Mouse (Mus musculus) CD4-positive, CD25-positive, alpha-beta regulatory T cell, adult 2 months (primary cell): ENCODE results near the gene Myt1l.
A peak's percentile ranks its signal among the peaks of the same experiment; 100 is the strongest.

Experiments
- DNase-seq: peaks from one replicate; pipeline ENCODE4 v3.0.0-alpha.2; 2012; ENCODE audit warnings: low read depth, low spot score

The Myt1l gene

DNA sequence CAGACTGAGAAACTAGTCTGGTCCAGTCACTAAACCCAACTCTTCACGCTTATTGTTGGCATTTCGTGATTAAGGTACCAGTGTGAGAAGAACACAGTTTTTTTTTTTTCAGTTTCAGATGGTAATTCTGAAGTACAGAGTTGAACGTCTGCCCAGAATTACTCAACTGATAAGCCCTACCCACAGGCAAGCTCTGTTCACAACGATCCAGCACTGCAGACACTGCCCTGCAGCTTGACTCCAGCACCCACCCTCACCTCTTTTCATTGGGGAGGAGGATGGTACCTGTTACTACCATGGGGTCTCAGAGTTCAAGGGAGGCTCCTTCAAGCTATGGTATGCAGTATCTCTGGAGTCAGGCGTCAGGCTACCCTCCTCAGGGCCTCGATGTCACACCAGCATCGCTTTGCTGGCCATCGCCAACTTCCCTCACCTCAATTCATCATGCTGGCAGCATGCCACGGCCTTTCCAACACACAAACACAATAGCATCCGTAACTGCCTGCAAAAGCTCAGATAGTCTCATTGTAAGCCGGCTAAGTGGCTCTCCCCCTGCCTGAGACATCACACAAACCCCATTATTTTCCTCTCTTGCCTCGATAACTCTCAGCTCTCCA lies 281.5 kb downstream of the Myt1l start:
- DNase-seq = no peak

DNA sequence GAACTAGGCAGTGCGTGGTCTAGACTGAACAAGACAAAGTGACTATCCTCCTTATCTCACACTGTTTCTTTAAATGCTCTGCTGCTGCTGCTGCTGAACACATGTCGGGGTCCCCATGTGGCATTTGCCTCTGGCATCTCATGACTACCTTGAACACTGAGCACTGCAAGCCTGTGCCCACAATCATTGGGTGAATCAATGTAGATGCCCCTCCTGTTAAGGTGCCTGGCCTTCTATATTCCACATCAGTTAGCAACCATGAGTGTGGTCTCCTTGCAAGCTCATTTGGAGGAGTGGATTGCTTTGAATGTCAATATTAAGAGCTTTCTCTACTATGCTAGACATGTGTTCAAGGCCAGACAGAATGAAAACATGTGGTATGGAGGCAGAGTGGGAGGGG lies 287.3 kb downstream of the Myt1l start:
- DNase-seq = no peak

DNA sequence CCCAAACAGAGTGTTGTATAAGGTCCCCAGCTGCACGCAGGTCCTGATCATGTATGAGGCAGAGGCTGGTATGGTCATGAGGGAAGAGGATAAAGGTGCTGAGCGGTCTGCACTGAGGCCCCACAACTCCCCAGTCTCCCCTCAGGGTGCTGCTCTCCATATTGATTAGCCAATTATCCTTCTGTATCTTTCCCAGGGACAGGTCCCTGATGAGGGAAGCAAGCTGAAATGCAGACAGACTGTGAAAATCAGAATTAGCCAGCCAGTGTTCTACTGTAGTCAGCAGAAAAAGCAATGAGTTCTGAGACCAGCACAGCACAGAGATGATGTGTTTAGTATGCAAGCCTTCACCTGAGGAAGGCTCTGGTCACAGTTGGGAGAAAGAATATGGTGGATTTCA lies 287.9 kb downstream of the Myt1l start:
- DNase-seq = no peak

DNA sequence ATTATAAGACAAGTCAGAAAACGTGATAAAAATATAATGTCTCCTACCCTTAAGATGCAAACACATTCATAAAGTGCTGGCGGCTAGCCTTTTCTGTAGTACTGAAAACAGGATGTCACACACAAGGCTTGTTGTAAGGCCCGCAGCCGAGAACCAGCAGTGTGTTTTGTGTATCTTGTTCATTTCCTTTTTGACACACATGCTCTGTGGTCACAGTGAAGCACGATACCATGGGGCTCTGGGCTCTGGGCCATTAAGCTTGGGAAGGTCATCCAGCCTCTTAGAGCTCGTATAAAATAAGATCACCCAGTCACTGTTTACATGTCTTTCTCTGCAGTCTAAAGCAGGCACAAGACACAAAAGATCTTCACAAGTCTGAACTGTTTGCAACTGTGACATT lies 288.6 kb downstream of the Myt1l start:
- no peak for DNase-seq

DNA sequence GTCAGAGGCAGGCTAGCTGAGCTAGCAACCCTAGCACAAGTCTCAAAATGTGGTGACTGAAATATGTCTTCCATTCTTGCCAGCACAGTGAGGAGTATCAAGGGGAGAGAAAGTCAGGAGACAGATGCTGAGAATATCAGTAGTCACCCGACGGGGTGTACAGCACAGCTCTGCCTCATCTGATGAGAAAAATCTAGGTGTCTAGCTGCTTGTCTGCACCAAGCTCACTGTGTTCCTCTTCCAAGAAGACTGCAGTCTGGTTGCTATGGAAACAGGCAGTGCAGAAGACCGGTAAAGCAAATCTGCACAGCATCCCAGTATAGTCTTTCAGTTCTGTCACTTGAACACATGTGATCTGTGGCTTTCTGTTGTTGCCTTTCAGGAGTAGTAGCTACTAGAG lies 294.0 kb downstream of the Myt1l start:
- no peak for DNase-seq

DNA sequence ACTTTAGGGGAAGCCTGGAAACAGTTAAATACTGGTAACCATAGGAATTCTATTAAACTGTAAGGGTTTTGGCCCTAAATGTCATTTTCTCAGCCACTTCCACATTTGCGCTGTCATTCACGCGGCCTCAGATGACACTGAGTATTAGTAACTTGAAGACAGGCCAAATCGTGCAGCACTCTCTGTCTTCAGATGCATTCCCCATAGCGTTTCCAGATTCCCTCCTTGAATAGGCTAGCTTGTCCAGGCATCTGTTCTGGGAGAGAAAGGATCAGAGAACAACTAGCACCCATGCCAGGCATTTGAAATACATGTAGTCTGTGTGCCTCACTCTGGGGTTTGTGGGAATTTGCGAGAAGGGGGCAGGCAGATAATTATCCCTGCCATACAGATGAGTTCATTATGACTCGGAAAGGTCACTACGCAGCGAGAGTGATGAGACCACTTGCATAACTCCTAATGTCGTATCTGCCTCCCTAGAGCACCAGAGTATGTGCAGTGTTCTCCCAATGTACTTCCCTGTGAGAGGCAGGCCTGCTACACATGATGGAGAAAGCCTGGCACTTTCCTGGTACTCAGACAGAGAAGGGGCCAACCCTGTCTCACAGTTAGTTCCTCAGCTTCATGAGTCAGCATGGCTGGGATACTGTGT lies 295.7 kb downstream of the Myt1l start:
- no peak for DNase-seq

DNA sequence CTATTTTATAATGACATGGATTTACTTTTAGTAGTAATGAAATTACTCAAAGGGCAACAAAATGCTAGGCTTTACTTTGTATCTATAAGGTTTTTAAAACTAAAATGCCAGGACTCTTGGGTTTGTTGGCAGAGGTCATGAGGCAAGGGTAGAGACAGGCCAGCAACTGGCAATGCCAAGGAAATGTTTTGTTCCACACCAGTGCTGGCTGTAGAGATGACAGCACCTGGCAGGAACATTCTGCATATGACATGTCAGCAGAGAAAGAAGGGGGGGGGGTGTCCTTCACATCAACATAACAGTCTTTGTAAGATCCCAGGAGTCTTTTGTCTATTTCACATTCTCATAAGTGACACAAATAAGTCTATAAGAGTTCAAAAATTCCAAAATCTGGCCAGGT lies 302.4 kb downstream of the Myt1l start:
- DNase-seq = no peak

DNA sequence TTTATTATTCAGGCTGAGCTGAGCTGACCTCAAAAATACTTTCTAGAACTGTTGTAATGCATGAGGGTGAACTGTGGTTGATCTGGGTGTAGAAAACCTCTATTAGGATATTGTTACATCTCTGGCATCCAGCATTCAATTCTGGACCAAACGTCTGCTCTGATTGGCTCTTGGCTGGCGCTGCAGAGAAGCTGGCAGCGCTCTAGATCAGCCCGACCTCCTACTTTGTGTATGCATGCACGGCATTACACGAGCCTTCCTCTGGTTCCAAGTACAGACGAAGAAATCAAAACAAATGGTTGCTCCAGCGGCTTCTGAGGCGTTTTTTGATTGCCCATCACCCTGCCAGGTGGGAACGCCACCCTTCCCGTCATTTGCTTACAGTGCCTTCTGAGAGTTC lies 303.2 kb downstream of the Myt1l start:
- no peak for DNase-seq

DNA sequence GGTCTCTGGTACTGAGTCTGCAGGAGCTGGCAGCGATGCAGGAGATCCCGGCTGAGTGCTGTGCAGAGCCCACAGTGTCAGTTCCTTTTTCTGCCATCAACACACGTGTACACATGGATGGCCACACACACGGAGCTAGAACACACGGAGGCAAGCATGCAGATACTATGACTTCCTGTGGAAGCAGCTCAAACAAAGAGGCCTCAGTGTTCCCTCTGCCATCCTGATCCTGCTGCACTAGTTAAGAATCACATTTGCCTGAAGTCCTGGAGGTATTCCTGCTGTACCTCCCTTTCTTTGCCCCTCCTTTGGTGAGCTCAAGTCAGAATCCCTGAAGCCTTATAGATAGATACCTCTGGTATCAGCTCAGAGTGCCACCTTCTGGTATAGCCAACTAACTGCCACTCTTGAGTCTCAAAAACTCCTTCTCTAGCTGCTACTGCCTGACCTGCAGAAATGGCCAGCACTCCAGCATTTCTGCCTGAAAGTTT lies 309.2 kb downstream of the Myt1l start:
- no peak for DNase-seq

DNA sequence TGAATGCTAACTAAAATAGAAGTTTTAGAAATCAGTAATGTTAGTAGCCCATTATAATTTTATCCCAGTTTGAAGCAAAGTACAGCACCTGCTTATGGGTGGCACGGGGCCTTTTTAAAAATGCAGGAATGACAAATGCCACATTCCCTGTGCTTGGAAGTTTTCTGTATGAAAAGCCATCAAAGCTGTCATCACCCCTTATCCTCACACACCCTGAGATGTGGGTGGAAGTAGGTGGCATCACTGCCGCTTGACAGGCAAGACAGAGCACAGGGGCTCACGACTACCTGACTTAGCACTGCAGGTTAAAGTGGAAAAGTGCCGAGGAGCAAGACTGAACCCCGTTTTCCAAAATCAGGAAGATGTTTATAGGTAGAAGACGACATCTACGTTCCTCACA lies 310.2 kb downstream of the Myt1l start:
- no peak for DNase-seq

DNA sequence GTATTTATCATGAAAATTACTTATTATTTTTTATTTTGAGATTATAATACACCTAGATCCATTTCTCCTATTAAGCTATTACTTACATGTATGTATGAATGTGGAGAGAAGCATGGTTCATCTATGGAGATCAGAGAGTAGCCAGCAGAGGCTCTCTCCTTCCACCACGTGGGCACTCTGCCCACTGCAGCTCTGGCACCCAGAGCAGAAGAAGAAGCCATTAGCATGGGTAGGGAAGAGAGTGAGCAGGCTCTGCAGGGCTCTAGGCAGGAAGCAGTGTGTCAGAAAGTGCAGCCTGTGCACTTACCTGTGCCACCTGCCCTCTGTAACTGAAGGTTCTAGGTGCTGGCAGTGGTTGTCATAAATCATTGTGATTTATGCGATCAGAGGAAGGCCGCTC lies 321.8 kb downstream of the Myt1l start:
- no peak for DNase-seq

DNA sequence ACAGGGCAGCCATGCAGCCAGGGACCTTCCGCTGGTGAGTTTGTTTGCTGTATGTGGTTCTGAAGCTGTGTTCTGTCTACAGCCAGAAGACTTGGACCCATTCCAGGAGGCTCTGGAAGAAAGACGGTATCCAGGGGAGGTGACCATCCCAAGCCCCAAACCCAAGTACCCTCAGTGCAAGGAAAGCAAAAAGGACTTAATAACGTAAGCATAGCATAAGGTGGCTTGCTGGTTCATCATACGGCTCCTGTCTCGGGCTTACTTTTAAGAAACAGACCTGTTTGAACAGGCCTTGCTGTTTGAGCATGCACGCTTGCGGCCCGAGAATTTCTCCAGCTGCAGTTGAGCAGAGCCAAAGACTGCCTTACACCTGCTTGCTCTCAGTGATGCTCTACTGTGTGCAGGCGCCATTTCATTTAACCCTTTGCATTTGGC lies 326.0 kb downstream of the Myt1l start:
- no peak for DNase-seq

DNA sequence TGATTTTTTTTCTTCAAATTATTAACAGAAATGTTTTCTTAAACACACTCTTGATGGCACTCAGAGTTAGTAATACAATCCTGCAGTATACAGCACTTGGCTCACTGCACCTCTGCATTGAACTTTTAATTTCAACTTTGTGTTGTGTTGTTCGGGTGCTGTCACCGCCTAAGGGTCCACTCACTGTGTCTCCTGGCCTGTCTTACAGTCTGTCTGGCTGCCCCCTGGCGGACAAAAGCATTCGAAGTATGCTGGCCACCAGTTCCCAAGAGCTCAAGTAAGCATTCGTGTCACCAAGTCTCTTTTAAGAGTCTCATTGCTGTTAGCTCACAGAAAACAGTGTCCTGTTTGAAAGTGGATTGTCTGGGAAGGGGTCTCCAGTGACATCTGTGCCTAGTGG lies 326.8 kb downstream of the Myt1l start:
- DNase-seq = peak; percentile 3

DNA sequence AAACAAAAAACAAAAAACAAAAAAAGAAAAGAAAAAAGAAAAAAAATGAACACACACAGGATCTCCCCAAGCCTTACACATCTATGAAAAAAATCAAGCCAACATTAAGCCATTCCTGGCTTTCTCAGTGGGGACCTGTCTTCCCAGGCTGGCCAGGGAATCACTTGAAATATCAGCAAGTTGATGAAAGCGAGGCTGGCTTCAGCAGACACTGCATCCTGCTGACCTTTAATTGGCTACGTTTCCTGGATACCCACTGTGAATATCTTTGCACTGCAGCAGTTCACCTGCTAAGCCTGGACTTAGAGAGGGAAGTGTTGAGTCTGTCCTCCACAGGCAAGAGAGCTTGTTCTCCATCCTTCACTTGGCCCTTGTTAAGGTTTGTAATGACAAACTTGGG lies 332.8 kb downstream of the Myt1l start:
- DNase-seq = no peak

DNA sequence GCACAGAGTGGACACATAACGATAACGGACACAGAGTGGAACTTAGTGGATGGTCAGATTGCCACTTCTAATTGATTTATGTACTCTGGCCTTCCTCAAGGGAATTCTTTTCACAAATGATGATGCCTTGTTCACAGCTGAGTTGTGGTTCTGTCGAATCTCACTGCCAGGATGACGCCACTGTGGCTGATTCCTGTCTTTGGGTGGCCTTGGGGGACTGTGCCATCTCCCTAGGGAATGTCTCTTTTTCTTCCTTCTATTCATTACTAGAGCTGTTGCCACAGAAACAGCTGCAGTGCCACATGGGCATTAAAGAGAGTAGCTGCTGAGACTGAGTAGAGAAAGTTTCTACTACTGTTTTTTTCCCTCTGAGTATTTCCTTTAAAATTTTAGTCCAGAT lies 340.1 kb downstream of the Myt1l start:
- DNase-seq = no peak

DNA sequence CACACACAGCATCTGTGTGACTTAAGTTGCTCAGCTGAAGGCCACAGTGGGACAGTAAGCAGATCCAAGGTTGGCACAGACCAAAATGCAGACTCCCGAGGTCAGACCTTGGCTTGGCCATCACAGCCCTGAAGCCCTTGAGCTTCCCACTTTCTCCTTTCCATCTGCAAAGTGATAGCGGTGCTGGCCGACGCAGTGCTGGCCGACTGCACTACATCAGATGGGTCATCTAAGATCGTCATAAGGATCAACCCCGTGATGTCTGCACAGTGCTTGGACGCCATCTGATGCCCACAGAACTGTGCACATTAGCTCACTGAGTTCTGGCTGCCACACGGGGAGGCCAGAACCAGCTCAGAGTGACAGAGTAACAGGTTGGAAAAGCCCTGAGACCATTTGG lies 340.6 kb downstream of the Myt1l start:
- no peak for DNase-seq

DNA sequence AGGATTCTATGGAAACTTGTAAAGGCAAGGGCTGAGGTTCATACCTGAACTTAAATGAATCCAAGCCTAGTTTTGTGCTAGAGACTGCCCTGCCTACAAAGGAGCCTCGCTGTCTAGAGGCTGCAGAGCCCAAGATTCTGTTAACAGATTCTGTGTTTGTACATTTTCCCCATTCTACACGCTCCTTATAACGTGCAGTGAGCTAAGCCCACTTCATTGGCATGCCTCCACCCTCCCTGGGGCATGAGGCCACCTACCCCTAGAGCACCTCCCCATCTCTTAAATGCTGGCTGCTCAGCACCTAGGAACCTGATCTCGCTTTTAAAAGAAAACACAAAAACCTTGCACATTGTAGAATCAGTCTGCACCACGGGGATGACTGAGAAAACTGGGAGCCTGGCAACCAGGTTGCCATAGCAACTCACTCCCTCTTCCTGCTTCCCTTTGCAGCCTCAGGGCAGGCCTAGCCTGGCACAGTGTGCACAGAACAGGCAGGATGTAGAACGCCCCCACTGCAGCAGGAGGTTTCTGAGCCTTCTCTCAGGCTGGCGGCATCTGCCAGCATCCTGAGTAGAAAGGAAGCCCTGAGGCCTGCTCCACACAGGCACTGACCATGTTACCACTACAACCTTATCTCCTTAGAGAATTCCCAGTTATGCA lies 344.1 kb downstream of the Myt1l start:
- no peak for DNase-seq

DNA sequence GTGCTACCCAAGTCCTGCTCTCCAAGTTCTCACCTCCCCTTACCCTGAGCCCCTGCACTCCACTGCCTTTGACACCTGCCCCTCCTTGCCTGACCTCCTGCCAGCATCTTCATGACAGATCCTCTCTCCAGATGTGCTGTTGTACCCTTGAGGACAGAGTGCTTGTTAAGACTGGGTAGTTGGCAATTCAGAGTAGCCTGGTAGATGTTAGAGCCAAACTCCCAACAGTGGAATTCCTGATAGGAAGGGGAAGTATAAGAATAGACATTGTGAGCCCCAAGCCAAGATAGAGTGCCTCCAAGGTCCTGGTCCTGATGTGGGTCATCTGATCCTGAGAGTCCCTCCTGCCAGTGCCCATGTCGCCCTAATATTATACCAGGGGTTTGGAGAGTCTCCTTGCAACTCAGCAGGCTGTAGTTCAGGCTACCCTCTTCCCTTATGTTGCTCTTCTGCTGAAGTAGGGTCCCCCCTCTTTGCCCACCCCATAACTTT lies 345.1 kb downstream of the Myt1l start:
- DNase-seq = no peak

DNA sequence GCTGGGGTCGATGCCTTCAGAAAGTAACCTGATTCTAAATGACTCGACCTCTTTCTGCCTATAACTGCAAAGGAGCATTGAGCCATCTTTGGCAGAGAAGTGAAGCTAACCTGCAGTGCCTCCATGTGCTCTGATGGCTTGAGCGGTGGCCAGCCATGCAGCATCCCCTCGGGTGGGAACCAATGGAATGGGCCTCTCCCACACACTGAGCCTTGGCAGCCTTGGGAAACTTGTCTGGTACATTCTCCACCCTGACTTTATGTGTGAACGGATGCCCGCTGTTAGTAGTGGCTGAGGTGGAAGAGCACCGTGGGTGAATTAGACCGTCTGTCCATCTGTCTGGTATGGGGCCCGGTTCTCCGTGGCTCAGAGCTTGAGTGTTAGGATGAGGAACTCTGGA lies 349.8 kb downstream of the Myt1l start:
- no peak for DNase-seq

DNA sequence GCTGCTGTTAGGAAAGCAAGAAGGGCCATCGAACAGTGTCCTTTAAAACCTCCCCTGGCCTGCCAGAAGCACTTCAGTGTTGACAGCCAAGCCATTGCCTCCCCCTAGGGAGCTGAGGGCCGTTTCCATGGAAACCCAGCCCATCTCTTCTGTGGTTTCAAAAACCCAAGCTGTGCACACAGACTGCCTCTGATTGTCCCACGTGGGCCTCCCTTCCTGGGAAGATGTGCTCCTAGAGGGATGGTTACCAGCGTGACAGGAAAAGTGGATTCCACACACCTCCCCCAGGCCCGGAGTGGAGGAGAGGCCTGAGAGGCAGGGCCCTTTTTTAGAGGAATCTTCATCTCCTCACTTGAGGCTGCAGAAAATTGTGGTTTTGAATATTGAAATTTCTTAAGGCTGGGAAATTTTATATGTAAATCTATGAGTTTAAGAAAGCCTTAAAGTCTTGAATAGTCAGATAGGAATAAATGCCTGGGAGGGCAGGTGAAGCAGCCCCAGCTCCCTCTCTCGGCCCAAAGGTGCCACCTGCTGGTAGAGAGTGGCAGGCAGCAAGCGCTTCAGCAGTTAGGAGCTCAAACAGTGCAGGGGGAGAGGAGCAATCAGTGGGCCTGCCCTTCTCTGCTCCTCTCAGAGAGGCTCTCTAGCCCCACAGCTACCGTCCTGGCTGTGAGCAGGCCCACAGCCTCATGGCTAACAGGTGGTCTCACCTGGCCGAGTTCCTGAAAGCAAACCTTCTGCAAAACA lies 354.9 kb downstream of the Myt1l start:
- DNase-seq = peak; percentile 8

DNA sequence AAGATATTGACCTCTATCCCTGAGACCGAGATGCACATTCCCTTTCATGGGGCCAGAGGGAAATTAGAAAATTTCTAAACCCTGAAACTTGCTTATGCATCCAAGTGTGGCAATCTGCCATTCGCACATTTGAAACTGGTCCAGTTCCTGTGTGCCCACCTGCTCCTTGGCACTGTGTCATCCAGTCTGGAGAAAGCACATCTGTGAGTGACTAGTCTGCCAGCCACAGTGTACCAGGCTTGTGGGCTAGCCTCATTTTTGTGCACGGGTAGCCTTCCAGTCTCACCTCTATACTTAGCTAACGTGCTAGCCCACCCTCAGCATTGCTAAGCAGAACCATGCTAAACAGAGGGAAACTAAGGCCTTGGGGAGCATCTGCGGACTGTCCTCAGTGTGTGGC lies 356.2 kb downstream of the Myt1l start:
- DNase-seq = no peak

DNA sequence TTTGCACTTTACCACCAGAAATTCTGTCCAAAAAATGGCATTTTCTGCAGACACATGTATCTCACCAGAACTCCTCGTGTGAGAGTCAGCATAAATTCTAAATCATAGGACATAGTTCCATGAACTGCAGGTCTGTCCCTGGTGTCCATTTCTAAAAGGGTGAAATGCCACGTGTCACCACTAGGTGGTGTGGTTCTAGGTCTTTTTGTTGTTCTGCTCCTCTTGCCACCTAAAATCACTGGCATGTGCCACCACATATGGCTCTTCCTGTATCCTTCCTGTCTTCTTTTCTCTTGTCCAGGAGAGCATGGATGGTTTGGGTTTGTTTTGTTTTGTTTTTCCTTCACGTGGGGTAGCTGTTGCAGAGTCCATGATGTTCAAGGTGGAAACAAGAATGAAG lies 366.5 kb downstream of the Myt1l start:
- no peak for DNase-seq
